Mouse (Mus musculus) MEL (cell line): Measurements from ENCODE around the gene Gm20388. TPM values are rescaled to one million over a fixed set of nuclear protein-coding genes. Genes with fewer than 3 reads are reported as not detected.

Experiments
- DNase-seq: peaks from one replicate; pipeline ENCODE4 v3.0.0; 2011; ENCODE audit warnings: low read depth, low spot score
- H3K27ac ChIP-seq: 2 replicates; pipeline ENCODE4 v1.5.1; 2012; ENCODE audit warnings: low read depth, mild to moderate bottlenecking, control low read depth, low read length, moderate library complexity; ENCODE audit not compliant: control insufficient read depth
- H3K27me3 ChIP-seq, 2 experiments: fragments of 150-350 bp in 1 of 2; sonication (generic) in 1 of 2; 2 replicates each; pipeline ENCODE4 v1.6.1; 2012; ENCODE audit warnings: low read length in 2 of 2, mild to moderate bottlenecking in 2 of 2, improper control_type of control experiment in 1 of 2, moderate library complexity in 1 of 2; ENCODE audit not compliant: insufficient read depth in 2 of 2, control insufficient read depth in 1 of 2
- H3K36me3 ChIP-seq, 2 experiments: 2 replicates each; pipeline ENCODE4 v1.6.1; 2012 to 2014; ENCODE audit warnings: low read length in 2 of 2, improper control_type of control experiment in 1 of 2, inconsistent platforms in 1 of 2, mild to moderate bottlenecking in 1 of 2; ENCODE audit not compliant: insufficient read depth in 2 of 2, control insufficient read depth in 1 of 2
- H3K4me1 ChIP-seq, 2 experiments: fragments of 150-350 bp in 1 of 2; sonication (generic) in 1 of 2; 2 replicates each; pipeline ENCODE4 v1.6.1; 2012; ENCODE audit warnings: low read length in 2 of 2, improper control_type of control experiment in 1 of 2, mild to moderate bottlenecking in 1 of 2; ENCODE audit not compliant: insufficient read depth in 2 of 2, control insufficient read depth in 1 of 2
- H3K4me3 ChIP-seq, 2 experiments: fragments of 150-350 bp in 1 of 2; sonication (generic) in 1 of 2; 2 replicates each; pipeline ENCODE4 v1.5.1; 2012; ENCODE audit warnings: low read depth in 2 of 2, low read length in 2 of 2, mild to moderate bottlenecking in 2 of 2, moderate library complexity in 2 of 2, control low read depth in 1 of 2, improper control_type of control experiment in 1 of 2; ENCODE audit not compliant: control insufficient read depth in 1 of 2, insufficient read depth in 1 of 2
- H3K79me2 ChIP-seq: 2 replicates; pipeline ENCODE4 v1.6.1; 2012; ENCODE audit warnings: mild to moderate bottlenecking, low read length, moderate library complexity; ENCODE audit not compliant: control insufficient read depth, poor library complexity, insufficient read depth
- H3K9ac ChIP-seq: 2 replicates; pipeline ENCODE4 v1.6.1; 2012; ENCODE audit warnings: low read depth, mild to moderate bottlenecking, control low read depth, low read length, moderate library complexity; ENCODE audit not compliant: control insufficient read depth, poor library complexity, severe bottlenecking
- H3K9me3 ChIP-seq: fragments of 150-350 bp; sonication (generic); replicated peaks from 2 replicates; pipeline ENCODE4 v1.6.1; 2012; ENCODE audit warnings: mild to moderate bottlenecking, low read length, improper control_type of control experiment, moderate library complexity; ENCODE audit not compliant: insufficient read depth
- CHD1 ChIP-seq: IDR thresholded peaks from 2 replicates; pipeline ENCODE4 v1.6.1; 2012; ENCODE audit warnings: low read depth, mild to moderate bottlenecking, inconsistent platforms, low read length, improper control_type of control experiment
- EP300 ChIP-seq, 2 experiments: IDR thresholded peaks; 2 replicates each; pipeline ENCODE4 v1.6.1; 2011; ENCODE audit warnings: improper control_type of control experiment in 2 of 2, low read length in 2 of 2, low read depth in 1 of 2, mild to moderate bottlenecking in 1 of 2
- ETS1 ChIP-seq: IDR thresholded peaks from 2 replicates; pipeline ENCODE4 v1.6.1; 2012; ENCODE audit warnings: low read depth, mild to moderate bottlenecking, inconsistent platforms, low read length, improper control_type of control experiment, moderate library complexity
- GATA1 ChIP-seq: IDR thresholded peaks from 2 replicates; pipeline ENCODE4 v1.6.1; 2011; ENCODE audit warnings: low read depth, low read length, improper control_type of control experiment
- KAT2A ChIP-seq: conservative IDR thresholded peaks from 2 replicates; pipeline ENCODE4 v1.6.1; 2012; ENCODE audit warnings: low read depth, low read length, improper control_type of control experiment, inconsistent platforms
- MAX ChIP-seq: IDR thresholded peaks from 2 replicates; pipeline ENCODE4 v1.6.1; 2011; ENCODE audit warnings: low read length, improper control_type of control experiment
- MYB ChIP-seq: IDR thresholded peaks from 2 replicates; pipeline ENCODE4 v1.6.1; 2011; ENCODE audit warnings: mild to moderate bottlenecking, low read depth, low read length, improper control_type of control experiment
- NELFE ChIP-seq: IDR thresholded peaks from 2 replicates; pipeline ENCODE4 v1.6.1; 2011; ENCODE audit warnings: low read depth, low read length, improper control_type of control experiment
- POLR2A ChIP-seq, 2 experiments: IDR thresholded peaks; 2 replicates each; pipeline ENCODE4 v1.6.1; 2011 to 2012; ENCODE audit warnings: low read length in 2 of 2, mild to moderate bottlenecking in 2 of 2, control low read depth in 1 of 2, improper control_type of control experiment in 1 of 2, low read depth in 1 of 2, moderate library complexity in 1 of 2; ENCODE audit not compliant: control insufficient read depth in 1 of 2, insufficient read depth in 1 of 2, poor library complexity in 1 of 2
- POLR2AphosphoS2 ChIP-seq: IDR thresholded peaks from 2 replicates; pipeline ENCODE4 v1.6.1; 2011; ENCODE audit warnings: low read length, improper control_type of control experiment
- SIN3A ChIP-seq: IDR thresholded peaks from 2 replicates; pipeline ENCODE4 v1.6.1; 2012; ENCODE audit warnings: low read length, improper control_type of control experiment, inconsistent platforms
- TAL1 ChIP-seq: IDR thresholded peaks from 2 replicates; pipeline ENCODE4 v1.6.1; 2012; ENCODE audit warnings: mild to moderate bottlenecking, inconsistent platforms, low read length, moderate library complexity, mixed read lengths
- UBTF ChIP-seq: IDR thresholded peaks from 2 replicates; pipeline ENCODE4 v1.6.1; 2012; ENCODE audit warnings: low read depth, mild to moderate bottlenecking, inconsistent platforms, low read length, improper control_type of control experiment, moderate library complexity, borderline replicate concordance; ENCODE audit not compliant: insufficient read depth
- USF1 ChIP-seq: IDR thresholded peaks from 2 replicates; pipeline ENCODE4 v1.6.1; 2014; ENCODE audit warnings: low read depth, mild to moderate bottlenecking, inconsistent platforms, low read length, improper control_type of control experiment, moderate library complexity
- USF2 ChIP-seq, 2 experiments: IDR thresholded peaks; 2 replicates each; pipeline ENCODE4 v1.6.1; 2011 to 2012; ENCODE audit warnings: improper control_type of control experiment in 2 of 2, low read length in 2 of 2, borderline replicate concordance in 1 of 2, inconsistent platforms in 1 of 2, low read depth in 1 of 2, mild to moderate bottlenecking in 1 of 2; ENCODE audit not compliant: insufficient read depth in 1 of 2
- polyA plus RNA-seq, 2 experiments: library from polyadenylated mRNA; stranded (reverse) in 1 of 2; unstranded in 1 of 2; fragments of >175 nt in 1 of 2; fragments of >200 nt in 1 of 2; gene quantifications; 2 replicates each; pipeline versions ENCODE4 v1.2.1 to v1.2.4; 2012; ENCODE audit warnings: low replicate concordance in 2 of 2, low read depth in 1 of 2; ENCODE audit not compliant: insufficient read length in 2 of 2, insufficient read depth in 1 of 2, missing spikeins in 1 of 2
- total RNA-seq: library from RNA; depleted of rRNA; stranded (reverse); fragments of 300-350 nt; gene quantifications from 2 replicates; pipeline ENCODE4 v1.2.3, GENCODE M21; 2012

Gene Gm20388
- total and polyA plus RNA-seq, 3 experiments = 11.1 to 17.8 TPM; not detected in 1

DNA sequence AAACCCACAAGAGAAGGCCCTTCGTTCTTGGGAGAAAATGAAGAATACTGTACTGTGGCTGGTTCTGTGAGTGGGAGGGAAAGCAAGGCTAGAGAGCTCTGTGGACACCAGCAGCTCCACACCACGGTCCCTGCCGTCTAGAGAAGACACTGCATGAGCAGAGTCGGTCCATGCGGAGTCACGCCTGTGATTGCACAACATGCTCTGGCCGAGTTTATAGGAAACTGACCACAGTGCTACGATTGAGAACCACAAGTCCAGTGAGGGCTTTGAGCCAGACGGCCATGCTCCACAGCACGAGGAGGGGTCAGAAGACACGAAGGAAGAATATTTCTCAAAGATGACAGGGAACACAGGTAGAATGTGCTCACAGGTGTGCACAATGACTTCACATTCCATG lies 3387.7 kb downstream of the Gm20388 start:
- Histone ChIP-seq H3K79me2 (no peaks in the 10 kb centered on the region), H3K4me1 (no peaks in the 10 kb centered on the region), H3K27ac (no peak overlapping the region), H3K36me3 (peaks cover 0 to 2% of the 10 kb centered on the region in 2 experiments; a peak in 1 of 4 replicates), H3K4me3 (no peak overlapping the region), H3K9me3 (no peaks in the 10 kb centered on the region), H3K9ac (no peak overlapping the region), H3K27me3 (no peaks in the 10 kb centered on the region)
- DNase-seq = no peak
- TF ChIP-seq ETS1 (no peak), CHD1 (no peak), USF2 (IDR thresholded peaks at IDR 0.05; ENCODE audit: borderline replicate concordance in 1 of 2, insufficient read depth in 1 of 2, low read depth in 1 of 2, low read length in 2 of 2) (no peak), SIN3A (no peak), NELFE (no peak), TAL1 (no peak)
- TF ChIP-seq, all 39 proteins: peak for 0

GRCm38 (mm10) chr8:123308738-123309137 lies 3398.1 kb downstream of the Gm20388 start:
- no peaks in the 10 kb centered on the region; a peak in 1 of 4 replicates for H3K36me3 ChIP-seq
- no peak for DNase-seq
- no peak overlapping the region for H3K9ac ChIP-seq
- no peak overlapping the region for H3K27ac ChIP-seq
- H3K27me3 ChIP-seq = no peaks in the 10 kb centered on the region
- TF ChIP-seq KAT2A (no peak), POLR2AphosphoS2 (no peak), USF1 (no peak)
- H3K4me1 ChIP-seq = no peaks in the 10 kb centered on the region
- no peaks in the 10 kb centered on the region for H3K9me3 ChIP-seq
- H3K4me3 ChIP-seq = no peak overlapping the region
- no peaks in the 10 kb centered on the region for H3K79me2 ChIP-seq

DNA sequence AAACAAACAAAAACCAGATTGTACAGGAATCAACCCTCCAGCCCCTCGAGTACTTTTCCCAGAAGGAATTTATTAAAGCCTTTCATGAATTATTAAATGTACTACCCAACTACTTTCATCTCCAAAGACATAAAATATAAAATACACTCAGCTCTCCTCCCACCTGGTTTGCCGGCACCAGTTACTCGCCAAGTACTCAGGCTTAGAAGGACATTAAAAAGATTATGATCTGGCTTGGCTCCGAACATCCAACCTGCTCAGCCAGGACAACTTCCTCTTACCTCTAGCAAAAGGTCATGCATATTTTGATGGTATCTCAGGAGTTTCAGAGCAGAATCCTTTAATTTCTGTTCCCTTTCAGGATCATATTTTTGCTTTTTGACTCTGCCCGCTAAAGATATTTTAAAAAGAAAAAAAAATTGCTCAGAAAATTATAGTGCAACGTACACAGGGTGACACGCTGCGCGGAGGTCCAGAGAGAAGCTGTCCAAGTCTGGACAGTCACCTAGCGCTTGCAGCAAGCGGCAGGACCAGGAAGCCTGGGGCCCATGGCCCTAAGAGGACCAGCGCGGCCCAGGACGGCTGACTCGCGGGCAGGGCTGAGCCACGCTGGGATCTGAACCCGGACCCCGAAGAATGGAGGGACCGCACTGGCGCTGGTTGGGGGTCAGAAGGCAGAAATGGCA lies 3407.3 kb downstream of the Gm20388 start:
- H3K36me3 ChIP-seq = no peaks in the 10 kb centered on the region
- peak overlapping the region; percentile 91 to 92 for H3K4me3 ChIP-seq
- no peak for DNase-seq
- no peaks in the 10 kb centered on the region for H3K27me3 ChIP-seq
- H3K79me2 ChIP-seq = peaks cover 5% of the 10 kb centered on the region; the same call in 1 of the 2 replicates
- peak overlapping the region; percentile 77 for H3K27ac ChIP-seq
- TF ChIP-seq USF1 = no peak
- TF ChIP-seq MYB = no peak
- TF ChIP-seq UBTF = no peak
- 0 out of 4 replicates have a peak, but pooled peaks of 1 of the 2 experiments have one; percentile 12 for TF ChIP-seq EP300 (IDR thresholded peaks at IDR 0.05; ENCODE audit: low read depth in 1 of 2, low read length in 2 of 2)
- 0 out of 2 replicates have a peak, but pooled peaks have one; percentile 6 for TF ChIP-seq GATA1
- TF ChIP-seq MAX = peak; percentile 13; the same call in 1 of the 2 replicates
- TF ChIP-seq POLR2A (IDR thresholded peaks at IDR 0.05; ENCODE audit: control insufficient read depth in 1 of 2, insufficient read depth in 1 of 2, low read depth in 1 of 2, low read length in 2 of 2, poor library complexity in 1 of 2) = no peak
- peaks cover 0 to 7% of the 10 kb centered on the region in 2 experiments; a peak in 2 of 4 replicates for H3K4me1 ChIP-seq
- H3K9me3 ChIP-seq = no peaks in the 10 kb centered on the region
- peak overlapping the region; percentile 94 for H3K9ac ChIP-seq
